Mouse (Mus musculus): ENCODE measurements at regions not wholly inside any gene's neighbourhood (a gene's known extent, or its start where the extent isn't known, plus 50 kb on each side); places are given as distances from the start of the nearest gene placed in this dataset.

- CTCF ChIA-PET: no interaction called here
- POLR2A ChIA-PET: no interaction called here
- peaks cover 12% of the 10 kb centered on the region for H3K27me3 ChIP-seq
- ATAC-seq (no peak), DNase-seq (ENCODE audit: low read depth, low spot score) (no peak)
- in situ Hi-C loops (cut with MboI; ENCODE audit: low pct_unique_long_range_greater_than_20kb): no loop called here
- no peak for TF ChIP-seq CTCF (IDR thresholded peaks at IDR 0.05)
These were observed 1641.8 kb upstream of the Gm7489 start for GRCm38 (mm10) chr15:52242890-52243289.

Data from Patski (cell line).